Mouse (Mus musculus): Measurements from ENCODE around the gene Lrig1.

The Lrig1 gene

DNA sequence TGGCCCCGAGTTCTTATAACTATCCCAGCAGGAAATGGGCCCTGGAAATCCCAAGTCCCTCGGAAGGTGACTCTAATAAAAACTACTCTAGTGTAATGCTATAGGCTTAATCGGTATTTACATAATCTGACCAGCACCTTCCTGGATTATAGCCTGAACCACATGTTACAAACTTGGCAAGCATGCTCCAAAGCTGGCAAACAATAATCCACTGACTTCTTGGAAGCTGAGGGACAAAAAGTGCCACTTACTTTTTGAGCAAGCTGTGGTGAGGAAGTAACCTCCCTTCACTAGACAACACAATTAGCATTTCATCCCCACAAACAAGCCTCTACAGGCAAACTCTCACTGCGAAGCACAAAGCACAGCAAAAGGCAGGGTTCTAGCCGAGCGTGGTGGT lies 30.6 kb downstream of the Lrig1 start:
- peak; percentile 36 for DNase-seq

GRCm38 (mm10) chr6:94668204-94668863 lies 31.6 kb downstream of the Lrig1 start:
- no peak for DNase-seq

DNA sequence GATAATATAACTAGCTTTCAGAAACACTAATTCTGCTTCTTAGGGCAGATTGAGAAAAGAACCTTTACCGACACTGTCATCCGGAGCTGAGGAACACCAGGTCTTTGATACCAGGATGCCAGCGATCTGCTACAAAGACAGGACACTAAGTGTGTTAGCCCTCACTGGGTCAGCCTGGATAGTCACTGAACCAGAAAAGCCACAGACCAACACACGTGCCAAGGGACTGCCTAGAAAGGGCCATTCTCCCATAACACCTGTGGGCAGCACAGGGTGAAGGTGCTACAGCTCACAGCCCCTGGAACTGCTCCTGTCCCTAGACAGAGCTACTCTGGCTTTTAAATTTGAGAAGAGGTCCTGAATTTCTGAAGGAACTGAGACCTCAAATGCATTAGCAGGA lies 32.8 kb downstream of the Lrig1 start:
- DNase-seq: peak; percentile 75

GRCm38 (mm10) chr6:94666432-94667119 lies 33.4 kb downstream of the Lrig1 start:
- DNase-seq: no peak

DNA sequence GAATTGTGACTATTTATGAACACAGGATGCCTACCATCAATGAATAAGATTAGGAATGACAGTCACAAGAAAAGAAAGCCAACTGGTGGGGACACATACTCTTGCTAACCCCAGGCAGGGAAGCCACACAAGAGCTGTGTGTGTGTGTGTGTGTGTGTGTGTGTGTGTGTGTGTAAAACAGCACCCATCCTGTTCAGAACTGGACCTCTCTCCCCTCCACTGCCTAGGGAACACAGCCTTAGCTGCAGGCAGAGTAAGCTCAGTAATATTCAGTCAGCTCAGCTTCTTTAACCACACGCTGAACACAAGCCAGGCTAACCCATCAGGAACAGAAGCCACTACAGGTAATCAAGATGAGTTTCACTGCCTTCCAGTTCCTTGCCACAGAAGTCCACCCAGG lies 34.3 kb downstream of the Lrig1 start:
- DNase-seq: no peak

GRCm38 (mm10) chr6:94665248-94665647 lies 34.7 kb downstream of the Lrig1 start:
- no peak for DNase-seq

DNA sequence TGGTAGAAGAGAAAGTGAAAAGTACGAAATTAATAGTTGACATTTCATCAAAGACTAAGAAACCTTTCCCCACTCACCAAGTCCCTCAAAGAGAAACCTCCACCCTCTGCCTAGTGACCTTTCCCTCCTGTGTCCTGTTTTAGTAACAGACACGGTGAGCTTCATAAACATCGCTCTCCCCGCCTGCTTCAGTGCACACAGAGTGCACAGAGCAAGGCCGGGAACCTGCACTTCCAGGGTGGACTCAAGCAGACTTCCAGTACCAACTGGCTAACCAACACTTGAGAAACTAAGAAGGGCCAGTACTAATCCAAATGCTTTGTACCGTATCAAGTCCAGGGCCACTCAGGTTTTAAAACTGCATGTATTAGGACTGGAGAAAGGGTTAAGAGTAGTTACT lies 36.0 kb downstream of the Lrig1 start:
- DNase-seq: no peak

- DNase-seq: no peak
These were observed 38.0 kb downstream of the Lrig1 start for GRCm38 (mm10) chr6:94661923-94662322.

GRCm38 (mm10) chr6:94661321-94661720 lies 38.6 kb downstream of the Lrig1 start:
- DNase-seq: no peak

DNA sequence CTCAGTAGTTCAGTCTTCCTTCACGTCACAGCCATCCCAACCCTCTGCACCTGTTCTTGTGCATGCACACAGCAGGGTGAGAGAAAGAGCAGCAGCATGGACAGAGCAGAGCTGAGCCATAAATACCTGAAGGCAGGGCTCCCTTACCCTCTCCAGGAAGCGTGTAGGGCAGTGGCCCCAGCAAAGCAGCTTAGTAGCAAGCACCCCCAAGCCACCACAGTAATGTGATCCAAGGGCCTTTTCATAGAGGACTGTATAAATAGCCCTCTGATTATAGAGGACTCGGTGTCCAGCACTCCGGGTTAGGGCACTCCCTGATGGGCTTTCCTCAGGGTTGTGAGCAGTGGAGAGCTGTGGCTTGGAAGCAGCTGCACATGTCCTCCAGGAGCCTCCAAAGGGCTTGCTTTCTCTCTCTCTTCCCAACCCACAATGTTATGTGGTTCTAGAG lies 40.0 kb downstream of the Lrig1 start:
- no peak for DNase-seq

- no peak for DNase-seq
These were observed 41.9 kb downstream of the Lrig1 start for GRCm38 (mm10) chr6:94658136-94658480.

GRCm38 (mm10) chr6:94657204-94658135 lies 42.5 kb downstream of the Lrig1 start:
- no peak for DNase-seq

- no peak for DNase-seq
These were observed 44.0 kb downstream of the Lrig1 start for GRCm38 (mm10) chr6:94655818-94656478.

GRCm38 (mm10) chr6:94653388-94654316 lies 46.3 kb downstream of the Lrig1 start:
- DNase-seq: no peak

- no peak for DNase-seq
These were observed 47.2 kb downstream of the Lrig1 start for GRCm38 (mm10) chr6:94652659-94653213.

DNA sequence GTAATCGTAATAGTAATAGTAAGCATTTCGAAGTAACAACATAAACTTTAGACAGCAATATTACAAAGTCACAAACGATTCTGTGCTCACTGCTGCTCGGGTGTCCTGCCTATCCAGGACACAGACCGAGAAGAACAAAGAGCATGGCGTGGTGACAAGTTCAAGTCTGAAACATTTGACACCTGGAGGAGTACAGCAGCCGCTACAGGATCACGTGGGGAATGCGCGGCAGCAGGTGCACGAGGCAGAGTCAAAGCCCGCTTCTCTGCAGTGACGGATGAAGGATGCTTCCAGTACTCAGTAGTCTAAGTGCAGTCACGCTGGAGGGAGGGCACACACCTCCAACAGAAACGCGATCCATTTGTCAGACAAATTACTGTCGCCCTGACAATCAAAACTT lies 48.4 kb downstream of the Lrig1 start:
- no peak for DNase-seq

GRCm38 (mm10) chr6:94649637-94650036 lies 50.3 kb downstream of the Lrig1 start:
- DNase-seq: no peak

DNA sequence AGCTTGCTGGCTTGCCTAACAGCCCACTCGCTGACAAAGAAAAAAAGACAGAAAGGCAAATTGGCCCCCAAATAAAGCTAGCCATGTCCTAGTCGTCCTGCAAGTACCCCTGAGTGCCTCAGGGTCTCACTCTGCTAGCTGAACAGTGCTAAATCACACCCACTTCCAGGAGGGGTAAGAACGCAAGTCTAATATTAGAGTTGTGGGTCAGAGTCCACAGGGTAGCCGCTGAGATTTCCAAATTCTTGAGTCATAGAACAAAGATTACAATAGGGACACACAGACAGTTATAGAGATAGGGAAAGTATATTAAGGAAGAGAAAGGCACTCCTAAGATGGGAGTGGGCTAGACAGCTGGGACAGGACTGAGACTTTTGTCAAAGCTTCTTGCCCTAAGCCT lies 51.5 kb downstream of the Lrig1 start:
- DNase-seq: peak; percentile 44

DNA sequence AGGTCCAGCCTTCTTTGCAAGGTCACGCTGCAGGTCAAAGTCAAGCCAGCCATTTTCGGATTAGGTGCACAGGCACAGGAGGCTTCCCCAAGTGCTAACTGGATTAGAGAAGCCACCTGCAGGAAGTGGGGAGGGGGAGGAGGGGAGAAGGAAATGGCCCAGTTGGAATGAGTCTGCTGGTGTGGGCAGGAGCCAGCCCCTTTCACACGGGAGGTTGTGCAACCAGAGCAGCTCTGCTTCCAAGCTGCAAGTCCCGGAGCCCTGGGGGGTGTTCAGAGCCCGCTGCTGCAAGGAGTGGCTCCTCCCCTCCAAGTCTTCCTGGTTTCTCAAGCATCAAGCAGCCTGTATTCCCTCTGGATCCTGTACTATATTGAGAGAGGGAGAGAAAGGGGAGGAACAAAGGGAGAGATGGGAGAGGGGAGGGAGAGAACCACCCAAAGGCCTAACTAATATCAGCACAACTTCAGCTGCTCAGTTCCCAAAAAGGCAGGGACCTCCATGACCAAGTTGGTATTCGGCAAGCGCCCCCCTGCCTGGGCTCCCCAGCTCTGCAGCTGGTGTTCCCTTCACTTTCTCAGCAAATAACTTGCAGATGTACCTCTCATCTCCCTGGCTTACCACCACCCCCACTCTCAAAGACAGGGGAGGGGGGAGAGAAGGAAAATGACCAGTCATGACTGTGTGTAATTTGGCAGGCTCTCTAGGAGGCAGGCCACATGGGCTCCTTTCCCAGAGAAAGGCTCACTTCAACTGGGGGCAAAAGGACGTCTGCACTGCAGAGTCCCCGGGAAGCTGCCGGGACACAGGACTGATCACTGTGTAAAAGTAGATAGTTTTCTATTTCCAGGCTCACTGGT lies 52.2 kb downstream of the Lrig1 start:
- DNase-seq: peak; percentile 73

DNA sequence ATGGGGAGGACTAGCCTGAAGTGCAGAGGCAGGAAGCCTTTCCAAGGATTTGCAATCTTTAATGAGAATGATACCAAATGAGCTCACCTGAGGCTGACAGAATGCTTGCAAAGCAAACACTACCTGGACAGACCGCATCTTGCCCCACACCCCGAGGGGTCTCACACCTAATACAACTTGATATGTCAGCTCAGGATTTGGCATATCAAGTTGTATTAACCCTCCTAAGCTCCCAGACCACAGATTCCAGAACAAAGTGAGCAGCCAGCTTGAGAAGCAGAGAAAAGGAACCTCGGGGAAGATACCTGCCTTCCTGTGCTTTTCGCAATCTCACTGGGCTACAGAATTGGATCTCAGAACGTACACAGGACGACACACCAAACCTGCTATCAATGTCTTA lies 53.1 kb downstream of the Lrig1 start:
- no peak for DNase-seq
